Mouse (Mus musculus) right cerebral cortex, postnatal 36 days (tissue): ENCODE measurements around the gene Aqp11.

Source experiments
- DNase-seq, 2 experiments: peaks; one replicate each; pipeline ENCODE4 v3.0.0; 2022; ENCODE audit warnings: low spot score in 2 of 2, mixed read lengths in 1 of 2

Gene Aqp11

GRCm38 (mm10) chr7:97747787-97748497 lies 9.9 kb upstream of the Aqp11 start:
- peak; percentile 69 to 72 for DNase-seq

- no peak for DNase-seq
Observed at GRCm38 (mm10) chr7:97747176-97747707, 9.2 kb upstream of the Aqp11 start.

GRCm38 (mm10) chr7:97745299-97745698 lies 7.2 kb upstream of the Aqp11 start:
- peak in 1 of 2 experiments; percentile 34 for DNase-seq

- DNase-seq = no peak
Observed at GRCm38 (mm10) chr7:97741756-97742291, 3.7 kb upstream of the Aqp11 start.

GRCm38 (mm10) chr7:97740948-97741347 lies 2.9 kb upstream of the Aqp11 start:
- no peak for DNase-seq

- DNase-seq = no peak
Observed at GRCm38 (mm10) chr7:97737256-97737637, 842 bp downstream of the Aqp11 start.

- no peak for DNase-seq
Observed at GRCm38 (mm10) chr7:97735886-97736420, 2.1 kb downstream of the Aqp11 start.

- DNase-seq = no peak
Observed at GRCm38 (mm10) chr7:97735021-97735420, 3.1 kb downstream of the Aqp11 start.

GRCm38 (mm10) chr7:97733606-97734005 lies 4.5 kb downstream of the Aqp11 start:
- DNase-seq = no peak

- no peak for DNase-seq
Observed at GRCm38 (mm10) chr7:97730427-97730826, 7.7 kb downstream of the Aqp11 start.

GRCm38 (mm10) chr7:97728666-97729614 lies 9.1 kb downstream of the Aqp11 start:
- no peak for DNase-seq

- DNase-seq = no peak
Observed at GRCm38 (mm10) chr7:97726778-97727177, 11.3 kb downstream of the Aqp11 start.

GRCm38 (mm10) chr7:97726080-97726479 lies 12.0 kb downstream of the Aqp11 start:
- DNase-seq = no peak

GRCm38 (mm10) chr7:97725401-97725800 lies 12.7 kb downstream of the Aqp11 start:
- DNase-seq = no peak

GRCm38 (mm10) chr7:97723646-97724538 lies 14.2 kb downstream of the Aqp11 start:
- no peak for DNase-seq

- DNase-seq = no peak
Observed at GRCm38 (mm10) chr7:97722278-97722918, 15.7 kb downstream of the Aqp11 start.

GRCm38 (mm10) chr7:97720109-97720508 lies 18.0 kb downstream of the Aqp11 start:
- no peak for DNase-seq

- peak in 1 of 2 experiments; percentile 64 for DNase-seq
Observed at GRCm38 (mm10) chr7:97719078-97719477, 19.0 kb downstream of the Aqp11 start.

GRCm38 (mm10) chr7:97717326-97717725 lies 20.8 kb downstream of the Aqp11 start:
- no peak for DNase-seq

GRCm38 (mm10) chr7:97714651-97715050 lies 23.4 kb downstream of the Aqp11 start:
- DNase-seq = no peak
